Mouse (Mus musculus): ENCODE measurements at regions not wholly inside any gene's neighbourhood (a gene's known extent, or its start where the extent isn't known, plus 50 kb on each side); places are given as distances from the start of the nearest gene placed in this dataset.

DNA sequence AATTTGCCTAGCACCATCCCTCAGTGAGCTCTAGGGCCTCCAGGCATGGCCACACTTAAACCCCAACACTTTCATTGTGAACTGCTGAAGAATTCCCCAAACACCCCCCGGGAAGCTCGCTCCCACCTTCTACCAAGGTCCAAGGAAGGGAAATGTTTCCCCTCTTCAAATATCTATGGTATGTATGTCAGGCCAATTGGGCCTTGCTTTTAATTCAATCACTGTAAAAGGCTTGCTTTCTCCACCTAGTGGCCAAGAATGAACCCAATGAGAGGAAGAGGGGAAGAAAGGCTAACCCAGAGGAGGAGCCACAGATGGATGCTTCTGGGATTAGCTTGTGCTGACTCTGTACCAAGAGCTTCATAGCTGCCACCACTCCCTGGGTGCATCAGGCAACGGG lies 336.3 kb upstream of the Tgfbr2 start:
- peak; percentile 9 for DNase-seq (ENCODE audit: low read depth, low spot score)

DNA sequence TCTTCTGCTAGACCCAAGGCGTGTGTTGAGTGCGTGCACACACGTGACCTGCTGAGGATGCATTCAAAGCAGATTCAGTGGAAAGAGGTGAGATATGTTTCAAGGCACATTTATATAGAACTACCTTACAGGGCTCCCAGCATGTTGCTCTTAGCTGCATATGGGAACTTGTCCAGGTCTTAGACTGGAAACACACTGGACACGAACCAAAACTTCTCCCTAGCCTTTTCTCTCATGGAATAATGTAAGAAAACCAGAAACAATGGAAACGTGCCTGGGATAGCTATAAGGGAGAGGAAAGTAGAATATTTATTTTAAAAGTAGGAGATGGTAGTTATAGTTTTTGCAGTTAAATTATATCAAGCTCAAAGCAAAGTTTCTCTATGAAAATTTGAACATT lies 332.6 kb upstream of the Tgfbr2 start:
- DNase-seq (ENCODE audit: low read depth, low spot score) = no peak

DNA sequence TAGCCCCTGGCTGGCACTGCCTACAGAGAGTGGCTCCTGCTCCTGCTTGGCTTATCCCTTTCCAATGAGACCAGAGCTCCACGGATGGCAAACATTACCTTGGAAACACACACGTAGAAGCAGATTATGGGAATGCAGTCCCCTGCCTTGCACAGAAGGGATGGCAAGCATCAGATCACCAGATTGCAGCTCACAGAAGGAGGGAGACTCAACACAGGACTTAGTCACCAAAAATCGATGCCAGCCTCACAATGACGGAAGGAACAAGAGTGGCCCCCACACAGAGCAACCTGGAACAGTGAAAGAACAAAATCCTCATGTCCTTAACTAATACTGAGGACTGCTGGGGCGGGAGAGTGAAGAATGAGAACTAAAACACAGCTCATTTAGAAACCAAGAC lies 327.7 kb upstream of the Tgfbr2 start:
- DNase-seq (ENCODE audit: low read depth, low spot score) = no peak

DNA sequence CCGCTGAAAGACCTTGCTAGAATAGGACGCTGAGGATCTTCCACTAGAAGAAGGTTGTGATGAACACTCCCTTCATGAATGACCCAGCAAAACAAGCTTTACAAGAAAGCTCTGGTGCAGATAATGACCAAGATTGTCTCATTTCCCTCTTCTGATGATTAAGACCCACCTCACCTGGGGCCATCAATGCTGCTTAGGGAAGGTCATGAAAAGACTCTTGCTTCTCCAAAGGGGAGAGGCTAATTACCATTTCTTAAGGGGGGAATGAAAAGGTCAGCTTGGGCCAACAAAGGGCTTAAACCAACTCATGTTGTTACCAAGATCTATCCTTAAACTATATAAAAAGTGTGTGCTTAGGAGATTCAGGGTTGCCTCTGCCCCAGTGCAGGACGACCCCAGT lies 325.8 kb upstream of the Tgfbr2 start:
- no peak for DNase-seq (ENCODE audit: low read depth, low spot score)

DNA sequence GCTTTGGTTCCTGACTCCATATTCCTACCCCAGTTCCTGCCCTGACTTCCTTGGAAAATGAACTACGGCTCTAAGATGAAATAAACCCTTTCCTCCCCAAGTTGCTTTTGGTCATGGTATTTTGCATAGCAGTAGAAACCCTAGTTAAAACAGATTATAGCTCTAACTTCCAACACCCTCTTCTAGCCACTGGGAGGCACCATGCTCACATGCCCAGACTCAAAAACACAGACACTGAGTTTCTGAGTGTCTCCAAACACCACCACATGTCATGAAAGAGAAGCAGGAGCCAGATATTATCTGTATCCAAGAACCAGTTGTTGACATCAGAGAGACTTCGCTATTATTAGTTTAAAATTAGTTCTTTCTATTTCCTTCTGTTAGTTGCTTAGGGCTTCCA lies 316.1 kb upstream of the Tgfbr2 start:
- DNase-seq (ENCODE audit: low read depth, low spot score) = no peak

DNA sequence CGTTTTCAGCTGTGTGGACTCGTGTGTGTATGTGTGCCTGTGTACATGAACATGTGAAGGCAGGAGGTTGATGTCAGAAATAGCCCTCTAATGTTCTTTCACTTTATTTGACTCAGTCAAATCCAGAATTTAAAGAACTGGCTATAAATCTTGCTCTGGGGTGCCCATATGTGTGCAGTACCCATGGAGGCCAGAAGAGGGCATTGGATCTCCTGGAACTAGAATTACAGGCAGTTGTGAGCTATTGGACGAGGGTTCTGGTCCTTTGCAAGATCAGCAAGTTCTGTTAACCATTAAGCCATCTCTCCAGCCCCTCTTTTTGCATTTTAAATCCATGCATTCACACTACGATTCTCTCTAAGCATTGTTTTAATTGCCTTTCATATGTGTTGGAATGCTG lies 314.6 kb upstream of the Tgfbr2 start:
- DNase-seq (ENCODE audit: low read depth, low spot score) = peak; percentile 42

DNA sequence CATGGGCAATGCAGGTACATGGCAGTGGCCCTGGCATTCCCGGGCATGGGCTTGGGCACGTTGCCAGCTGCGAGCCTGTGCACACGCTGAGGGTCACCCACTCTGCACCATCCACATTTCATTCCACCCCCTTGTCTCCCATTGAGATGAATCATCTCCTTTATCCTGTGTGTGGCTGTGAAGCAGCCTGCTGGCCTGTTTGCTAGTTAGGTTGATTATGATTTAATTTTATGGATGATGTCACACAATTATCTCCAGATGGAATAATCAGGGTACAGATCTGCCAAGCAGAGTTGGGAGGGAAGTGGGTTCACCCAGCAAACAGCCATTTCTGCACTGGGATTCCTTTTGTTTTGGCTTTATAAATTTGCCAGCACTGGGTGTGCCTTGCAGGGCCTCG lies 314.1 kb upstream of the Tgfbr2 start:
- DNase-seq (ENCODE audit: low read depth, low spot score) = no peak

DNA sequence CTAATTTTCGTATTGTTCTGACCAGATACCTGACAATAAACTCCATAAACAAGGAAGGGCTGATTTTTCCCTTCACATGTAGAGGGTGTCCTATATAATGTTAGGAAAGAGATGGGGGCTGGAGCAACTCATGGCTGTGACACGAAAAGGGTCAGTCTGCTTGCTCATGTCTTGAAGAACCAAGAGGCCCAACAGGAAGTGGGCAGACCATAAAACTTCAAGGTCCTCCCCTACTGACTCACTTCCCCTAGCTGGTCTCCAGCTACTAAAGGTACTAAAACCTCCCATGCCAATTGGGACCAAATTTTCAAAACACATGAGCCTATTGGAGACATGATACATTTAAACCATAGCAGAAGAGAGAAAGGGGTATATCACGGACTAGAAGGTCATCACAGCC lies 302.1 kb upstream of the Tgfbr2 start:
- DNase-seq (ENCODE audit: low read depth, low spot score) = no peak

DNA sequence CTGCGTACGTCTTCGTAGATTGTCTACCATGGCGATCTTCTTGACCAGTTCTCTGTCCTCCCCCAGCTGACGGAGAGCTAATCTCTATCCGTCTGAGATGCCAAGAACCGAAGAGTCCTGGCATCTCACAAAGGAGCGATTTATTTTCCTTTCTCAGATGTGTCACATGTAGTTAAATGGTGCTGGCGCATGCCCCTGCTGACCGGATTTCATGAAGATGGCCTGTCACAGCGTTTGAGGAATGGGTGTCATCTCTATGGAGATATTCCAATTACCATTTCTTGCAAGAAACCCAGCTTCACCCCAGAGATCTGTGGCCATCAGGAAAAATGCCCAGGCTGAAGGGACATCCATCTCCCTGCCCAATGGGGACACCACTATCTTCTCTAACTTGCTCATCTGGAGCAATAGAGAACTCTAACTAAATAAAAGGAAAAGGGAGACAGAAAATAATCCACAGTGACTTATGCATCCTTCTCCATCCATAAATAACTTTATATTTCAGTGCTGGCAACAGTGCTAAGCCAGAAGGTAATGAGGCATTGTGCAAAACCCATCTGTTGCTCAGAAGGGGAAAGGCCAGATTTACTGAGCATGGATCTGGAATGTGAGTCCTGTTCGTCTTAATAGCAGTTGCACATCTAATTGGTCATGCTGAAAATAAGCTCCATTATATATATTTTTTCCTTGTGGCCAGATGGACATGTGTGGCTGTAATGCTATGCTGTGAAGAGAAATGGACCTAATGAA lies 300.2 kb upstream of the Tgfbr2 start:
- DNase-seq (ENCODE audit: low read depth, low spot score) = no peak

DNA sequence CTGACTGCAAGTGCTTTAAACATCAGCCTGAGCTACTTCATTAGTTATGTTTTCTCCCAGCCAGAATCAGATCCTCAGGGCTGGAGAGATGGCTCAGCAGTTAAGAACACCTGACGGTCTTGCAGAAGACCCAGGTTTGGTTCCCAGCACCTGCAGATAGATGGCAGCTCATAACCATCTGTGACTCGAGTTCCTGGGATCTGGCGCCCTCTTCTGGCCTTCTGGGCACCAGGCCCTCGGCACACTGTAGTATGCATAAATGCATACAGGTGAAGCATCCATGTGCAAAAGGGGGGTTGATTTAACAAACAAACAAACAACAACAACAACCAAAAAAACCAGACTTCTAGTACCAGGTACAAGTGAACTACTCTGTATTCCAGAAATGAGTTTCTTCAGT lies 297.7 kb upstream of the Tgfbr2 start:
- peak; percentile 10 for DNase-seq (ENCODE audit: low read depth, low spot score)

DNA sequence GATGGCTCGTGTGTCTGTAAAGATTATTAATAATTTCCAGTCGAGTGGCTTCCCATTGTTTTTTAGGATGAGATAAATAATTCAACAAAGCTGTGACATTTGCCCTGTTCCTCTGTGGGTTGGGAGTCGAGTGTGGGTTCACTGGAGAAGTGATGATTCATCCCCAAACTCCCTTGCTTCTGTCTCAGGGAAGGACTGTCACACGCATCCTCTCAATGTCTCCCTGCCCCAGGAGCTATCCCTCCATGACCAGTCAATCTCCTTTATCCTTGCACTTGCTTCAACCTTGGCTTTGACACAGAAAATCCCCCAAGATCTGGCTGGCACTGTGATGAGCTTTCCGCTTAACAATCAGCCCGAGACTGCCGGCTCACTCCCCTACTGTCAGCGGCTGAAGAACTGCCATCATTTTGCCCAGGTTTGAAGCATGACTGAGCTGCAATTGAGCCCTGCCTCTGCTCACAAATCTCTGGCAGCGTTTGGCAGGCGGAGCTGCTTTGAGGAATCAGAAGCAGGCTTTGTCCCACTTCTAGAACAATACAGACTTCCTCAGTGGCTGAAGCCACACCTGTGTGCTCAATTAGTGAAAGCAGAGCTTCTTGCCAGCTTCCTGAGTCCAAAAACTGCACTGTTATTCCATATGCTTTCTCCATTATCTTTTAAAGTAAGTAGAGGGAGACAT lies 293.6 kb upstream of the Tgfbr2 start:
- DNase-seq (ENCODE audit: low read depth, low spot score) = no peak

DNA sequence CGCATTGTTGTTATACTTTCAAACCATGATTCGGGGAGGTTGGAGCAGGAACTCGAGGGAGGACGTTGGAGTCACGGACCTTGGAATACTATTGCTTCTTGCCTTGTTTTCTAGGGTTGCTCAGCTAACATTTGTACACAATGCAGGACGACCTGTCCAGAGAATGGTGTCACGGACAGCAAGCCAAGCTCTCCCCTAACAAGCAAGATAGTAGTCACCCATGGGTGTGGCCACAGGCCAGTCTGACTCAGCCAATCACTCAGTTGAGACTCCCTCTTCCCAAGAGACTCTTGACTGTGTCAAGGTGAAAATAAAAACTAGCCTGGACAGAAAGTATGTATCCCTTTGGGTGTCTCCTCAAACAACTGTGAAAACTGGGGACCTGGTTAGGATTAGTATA lies 291.2 kb upstream of the Tgfbr2 start:
- no peak for DNase-seq (ENCODE audit: low read depth, low spot score)

DNA sequence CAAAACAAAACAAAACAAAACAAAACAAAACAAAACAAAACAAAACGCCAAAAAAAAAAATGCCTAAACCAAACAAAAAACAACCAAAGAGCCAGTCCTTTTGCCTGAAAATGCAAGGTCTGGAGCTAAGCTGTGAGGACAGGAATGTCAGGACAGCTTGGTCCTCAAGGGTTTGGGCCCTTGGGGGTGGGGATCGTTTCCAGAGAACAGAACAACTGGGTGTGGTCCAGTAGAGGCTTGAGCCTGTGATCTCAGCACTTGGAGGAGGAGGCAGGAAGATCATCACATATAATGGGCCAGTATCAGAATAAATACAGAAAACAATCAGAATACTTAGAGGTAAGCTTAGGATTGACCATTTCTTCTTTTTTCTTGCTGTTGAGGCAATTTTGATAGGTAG lies 289.5 kb upstream of the Tgfbr2 start:
- no peak for DNase-seq (ENCODE audit: low read depth, low spot score)

DNA sequence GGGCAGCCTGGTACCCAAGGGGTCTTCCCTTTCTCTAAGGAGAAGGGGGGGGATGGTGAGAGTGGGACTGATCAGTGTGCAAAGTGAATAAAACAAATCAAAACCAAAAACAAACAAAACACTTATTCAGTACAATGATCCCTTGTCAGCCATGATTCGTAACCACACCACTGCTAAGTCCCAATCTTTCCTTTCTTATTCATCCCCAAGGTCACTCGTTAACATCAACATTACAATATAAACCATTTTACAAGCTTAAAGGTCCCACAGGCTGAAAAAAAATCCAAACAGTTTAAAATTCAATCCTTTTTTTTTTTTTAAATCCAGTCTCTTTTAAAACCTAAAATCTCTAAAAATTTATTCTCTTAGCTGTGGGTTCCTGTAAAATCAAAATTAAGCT lies 287.1 kb upstream of the Tgfbr2 start:
- DNase-seq (ENCODE audit: low read depth, low spot score) = no peak

DNA sequence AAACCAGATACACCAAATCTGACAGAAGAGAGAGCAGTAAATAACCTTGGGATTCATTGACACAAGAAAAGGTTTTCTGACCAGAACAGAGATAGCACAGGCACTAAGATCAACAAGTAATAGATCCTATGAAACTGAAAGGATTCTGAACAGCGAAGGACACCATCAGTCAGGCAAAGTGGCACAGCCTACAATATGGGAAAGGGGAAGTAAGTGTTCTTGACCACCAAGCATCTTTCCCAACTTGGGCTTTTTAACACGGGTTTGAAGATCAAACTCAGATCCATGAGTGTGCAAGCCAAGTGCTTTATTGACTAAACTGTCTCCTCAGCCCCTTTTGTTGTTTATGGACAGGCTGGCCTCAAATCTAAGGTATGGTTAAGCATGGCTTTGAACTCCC lies 284.9 kb upstream of the Tgfbr2 start:
- no peak for DNase-seq (ENCODE audit: low read depth, low spot score)

DNA sequence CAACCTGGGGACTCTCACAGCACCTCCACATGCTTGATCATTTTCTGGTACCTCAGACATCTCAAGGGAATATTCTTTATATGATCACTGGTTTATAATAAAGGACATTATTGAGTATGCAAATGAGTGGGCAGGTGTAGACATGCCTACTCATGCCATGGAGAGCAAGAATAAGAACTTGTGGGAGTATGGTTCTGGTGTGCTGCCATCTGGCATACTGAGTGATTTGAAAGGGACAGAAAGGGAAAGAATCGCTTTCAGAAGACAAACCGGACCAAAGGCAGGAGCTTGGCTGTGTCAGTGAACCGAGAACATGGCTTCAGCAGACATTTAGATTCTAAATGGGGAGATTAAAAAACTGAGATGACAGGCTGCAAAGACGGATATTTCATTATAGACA lies 276.9 kb upstream of the Tgfbr2 start:
- no peak for DNase-seq (ENCODE audit: low read depth, low spot score)

DNA sequence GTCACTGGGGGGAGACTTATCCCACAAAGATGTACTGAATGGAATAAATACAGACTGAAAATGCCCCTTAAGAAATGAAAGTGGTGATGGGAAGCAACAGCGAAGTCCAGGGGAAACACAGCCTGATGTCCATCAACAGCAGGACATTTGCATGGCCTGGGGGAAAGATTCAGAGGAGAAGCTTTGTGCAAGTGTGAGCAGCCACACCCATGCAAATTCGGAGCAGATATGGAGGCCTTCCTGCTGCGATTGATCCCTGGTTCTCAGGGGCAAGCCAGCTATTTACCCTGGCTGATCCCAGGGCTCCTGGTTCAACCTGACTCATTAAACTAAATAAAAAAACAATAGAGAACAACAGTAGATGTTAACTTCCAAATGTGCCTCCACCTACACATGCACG lies 275.7 kb upstream of the Tgfbr2 start:
- DNase-seq (ENCODE audit: low read depth, low spot score) = no peak

DNA sequence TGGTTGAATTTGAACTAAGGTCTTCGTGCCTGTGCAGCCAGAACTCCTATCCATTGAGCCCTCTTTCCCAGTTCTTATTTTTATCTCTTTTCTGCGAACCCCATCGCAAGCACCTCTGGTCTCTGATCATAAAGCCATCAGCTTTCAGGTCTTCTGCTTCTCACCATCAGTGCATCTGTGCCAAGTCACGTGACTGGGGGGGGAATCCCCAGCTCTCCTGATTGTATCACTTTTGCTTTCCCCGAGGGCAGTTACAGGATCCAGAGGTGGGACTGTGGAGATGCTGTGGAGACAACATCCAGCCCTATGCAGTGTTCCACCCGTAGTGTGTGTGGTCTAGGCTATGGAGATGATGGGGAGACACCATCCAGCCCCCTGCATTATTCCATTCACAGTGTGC lies 272.6 kb upstream of the Tgfbr2 start:
- no peak for DNase-seq (ENCODE audit: low read depth, low spot score)

DNA sequence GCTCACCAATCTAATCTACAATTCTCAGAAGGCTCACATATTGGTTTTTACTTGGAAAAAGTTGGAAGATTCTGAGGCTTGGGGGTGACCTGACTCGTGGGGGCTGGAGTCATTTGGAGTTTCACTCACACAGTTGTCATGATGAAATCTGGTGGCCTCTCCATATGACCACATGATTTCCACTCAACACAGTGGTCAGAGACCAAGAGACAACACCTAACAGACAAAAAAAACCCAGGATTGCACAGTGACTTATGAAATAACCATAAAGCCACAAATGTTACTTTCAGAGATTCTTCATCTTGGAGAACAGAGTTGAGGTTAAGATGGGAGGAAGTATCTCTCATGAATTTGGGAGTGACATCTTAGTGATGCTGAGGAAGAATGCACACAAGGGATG lies 263.4 kb upstream of the Tgfbr2 start:
- DNase-seq (ENCODE audit: low read depth, low spot score) = no peak

DNA sequence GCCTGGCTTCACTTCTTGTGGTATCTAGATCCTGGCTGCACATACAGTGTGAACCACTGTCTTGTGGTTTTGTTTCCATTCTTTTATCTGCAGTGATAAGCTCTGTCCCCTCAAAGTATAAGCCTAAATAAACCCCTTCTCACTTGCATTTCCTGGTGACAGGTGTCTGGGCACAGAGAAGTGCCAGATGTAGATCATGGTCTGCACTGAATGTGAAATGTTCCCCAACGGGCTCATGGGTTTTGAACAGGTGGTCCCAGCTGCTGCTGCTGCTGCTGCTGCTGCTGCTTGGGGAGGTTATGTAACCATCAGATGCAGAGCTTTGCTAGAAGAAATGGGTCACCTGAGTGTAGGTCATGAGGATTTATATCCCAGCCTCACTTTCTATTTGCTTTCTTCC lies 259.3 kb upstream of the Tgfbr2 start:
- DNase-seq (ENCODE audit: low read depth, low spot score) = no peak

DNA sequence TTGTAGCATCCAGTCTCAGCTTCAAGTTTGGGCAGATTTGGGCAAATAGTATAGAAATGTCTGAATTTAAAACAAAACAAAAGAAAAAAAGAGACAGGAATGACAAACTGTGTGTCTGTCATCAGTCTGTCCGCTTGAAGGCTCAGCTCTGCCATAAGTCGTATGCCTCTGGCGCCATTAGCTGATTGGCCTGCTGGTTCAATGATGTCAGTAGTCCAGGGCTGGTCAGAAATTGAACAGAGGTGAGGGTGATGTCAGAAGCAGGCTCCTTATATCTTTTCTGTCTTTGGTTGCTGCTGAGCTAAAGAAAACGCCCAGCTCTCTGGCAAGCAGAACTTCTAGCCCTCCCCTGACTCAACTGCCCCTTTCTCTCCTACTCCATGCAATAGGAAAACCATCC lies 253.9 kb upstream of the Tgfbr2 start:
- DNase-seq (ENCODE audit: low read depth, low spot score) = no peak

DNA sequence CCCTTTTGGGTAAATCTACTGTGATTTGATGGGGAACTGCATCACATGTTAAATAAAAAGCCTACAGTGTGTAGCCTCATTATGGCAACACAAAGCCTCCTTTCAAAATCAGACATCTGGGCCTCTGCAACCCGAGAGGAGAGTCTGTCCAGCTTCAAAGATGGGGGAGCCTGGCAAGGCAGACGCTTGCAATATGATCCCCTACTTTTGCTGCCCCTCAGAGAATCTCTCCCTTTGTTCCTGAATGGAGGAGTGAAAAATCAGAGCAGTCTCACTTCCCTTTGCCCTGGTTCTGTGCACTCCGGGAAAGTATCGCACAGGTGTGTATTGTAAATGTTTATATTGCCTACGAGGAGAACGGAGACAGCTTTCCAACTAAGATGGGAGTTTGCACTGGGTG lies 253.3 kb upstream of the Tgfbr2 start:
- no peak for DNase-seq (ENCODE audit: low read depth, low spot score)

DNA sequence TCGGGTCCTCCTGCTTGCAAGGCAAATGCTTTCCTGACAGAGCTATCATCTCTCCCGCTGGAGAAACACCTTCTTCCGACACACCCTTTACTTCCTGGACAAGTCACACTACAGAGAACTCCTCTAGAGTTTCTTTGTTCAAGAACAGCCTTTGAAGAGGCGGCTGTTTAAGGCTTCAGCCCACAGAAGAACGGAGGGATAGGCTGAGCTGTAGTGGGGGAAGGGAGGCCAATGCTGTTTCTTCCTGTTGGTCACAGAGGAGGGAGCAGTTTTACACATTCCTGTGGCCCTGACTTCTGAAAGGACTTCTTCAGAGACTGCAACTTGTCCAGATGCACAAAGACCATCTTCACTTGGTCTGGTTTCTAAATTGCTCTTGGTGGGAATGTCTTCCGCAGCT lies 252.1 kb upstream of the Tgfbr2 start:
- DNase-seq (ENCODE audit: low read depth, low spot score) = no peak

Measured in A20 (cell line).